Mouse (Mus musculus) stomach, embryonic 15.5 days (tissue): Measurements from ENCODE around the gene Palld. TPM values are rescaled to one million over a fixed set of nuclear protein-coding genes. Genes with fewer than 3 reads are reported as not detected.

Source experiments
- ATAC-seq: fragments of 200-750 bp; cut with Nextera tagmentation; 2 replicates; pipeline ENCODE4 v1.8.0; 2017; ENCODE audit warnings: low read depth, moderate number of reproducible peaks, moderate TSS enrichment; ENCODE audit not compliant: insufficient read depth, low FRiP score
- H3K27ac ChIP-seq: fragments of 300-500 bp; sonication (generic); 2 replicates; pipeline ENCODE4 v1.5.1; 2015; ENCODE audit warnings: mild to moderate bottlenecking, inconsistent platforms
- H3K27me3 ChIP-seq: fragments of 300-500 bp; sonication (generic); replicated peaks from 2 replicates; pipeline ENCODE4 v1.6.1; 2015; ENCODE audit warnings: inconsistent platforms
- H3K36me3 ChIP-seq: fragments of 300-500 bp; sonication (generic); 2 replicates; pipeline ENCODE4 v1.6.1; 2015; ENCODE audit warnings: inconsistent platforms
- H3K4me1 ChIP-seq: fragments of 300-500 bp; sonication (generic); 2 replicates; pipeline ENCODE4 v1.6.1; 2015; ENCODE audit warnings: inconsistent platforms
- H3K4me2 ChIP-seq: fragments of 300-500 bp; sonication (generic); 2 replicates; pipeline ENCODE4 v1.6.1; 2015; ENCODE audit warnings: mild to moderate bottlenecking, inconsistent platforms
- H3K4me3 ChIP-seq: fragments of 300-500 bp; sonication (generic); replicated peaks from 2 replicates; pipeline ENCODE4 v1.5.1; 2015; ENCODE audit warnings: inconsistent platforms
- H3K9ac ChIP-seq: fragments of 300-500 bp; sonication (generic); 2 replicates; pipeline ENCODE4 v1.6.1; 2015; ENCODE audit warnings: inconsistent platforms
- H3K9me3 ChIP-seq: fragments of 300-500 bp; sonication (generic); 2 replicates; pipeline ENCODE4 v1.6.1; 2016; ENCODE audit warnings: inconsistent platforms
- WGBS: fragments of 180-500 bp; shearing (Covaris S2); methylation state at CpG from one replicate; pipeline ENCODE4 v1.1.7; 2015; 5-methylcytosine and 5-hydroxymethylcytosine counted together
- polyA plus RNA-seq: library from polyadenylated mRNA; unstranded; fragments of >200 nt; fragmentation: Nextera tagmentation; extraction: Ambion mirVana; gene quantifications from 2 replicates; pipeline ENCODE4 v1.2.1, GENCODE M21; 2015

Gene Palld
- polyA plus RNA-seq, 1 experiment from 2014 or later, result 95.5 TPM

GRCm38 (mm10) chr8:61769340-61769879 is 133.1 kb downstream of the Palld start:
- Histone ChIP-seq H3K4me3 (no peak overlapping the region), H3K9me3 (no peaks in the 10 kb centered on the region), H3K4me2 (no peak overlapping the region), H3K27ac (no peak overlapping the region), H3K36me3 (no peaks in the 10 kb centered on the region), H3K9ac (no peak overlapping the region), H3K27me3 (no peaks in the 10 kb centered on the region), H3K4me1 (no peaks in the 10 kb centered on the region)
- 60% methylated on average over 5 of the region's 5 CpGs for WGBS
- ATAC-seq, result no peak

DNA sequence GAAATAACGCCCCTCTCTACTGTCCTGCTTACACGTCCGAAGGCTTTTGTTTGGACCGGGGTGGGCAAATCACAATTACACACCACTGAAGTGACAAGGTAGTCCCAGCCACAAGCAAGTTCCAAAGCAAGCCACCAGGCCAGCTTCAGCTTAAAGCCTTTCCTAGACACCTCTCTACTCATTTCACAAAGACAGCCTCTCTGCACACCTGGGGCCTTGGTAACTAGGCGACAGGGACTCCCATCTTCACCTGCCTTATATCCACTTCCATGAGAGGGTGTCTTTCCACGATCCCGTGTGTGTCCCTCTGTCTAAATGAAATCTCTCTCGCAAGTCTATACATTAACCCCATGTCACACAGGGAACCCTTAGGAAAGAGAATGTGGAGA is 142.3 kb downstream of the Palld start:
- H3K27ac ChIP-seq, result 0 out of 2 replicates have a peak overlapping the region, but pooled peaks have one; percentile 69
- peak overlapping the region; percentile 85 for H3K4me2 ChIP-seq
- no peak overlapping the region for H3K9ac ChIP-seq
- 16% methylated on average over 8 of the region's 8 CpGs for WGBS
- H3K4me1 ChIP-seq, result peaks cover 4% of the 10 kb centered on the region
- H3K4me3 ChIP-seq, result peak overlapping the region; percentile 62
- no peaks in the 10 kb centered on the region; the same call in 1 of the 2 replicates for H3K27me3 ChIP-seq
- ATAC-seq, result no peak
- no peaks in the 10 kb centered on the region for H3K36me3 ChIP-seq
- no peaks in the 10 kb centered on the region for H3K9me3 ChIP-seq

DNA sequence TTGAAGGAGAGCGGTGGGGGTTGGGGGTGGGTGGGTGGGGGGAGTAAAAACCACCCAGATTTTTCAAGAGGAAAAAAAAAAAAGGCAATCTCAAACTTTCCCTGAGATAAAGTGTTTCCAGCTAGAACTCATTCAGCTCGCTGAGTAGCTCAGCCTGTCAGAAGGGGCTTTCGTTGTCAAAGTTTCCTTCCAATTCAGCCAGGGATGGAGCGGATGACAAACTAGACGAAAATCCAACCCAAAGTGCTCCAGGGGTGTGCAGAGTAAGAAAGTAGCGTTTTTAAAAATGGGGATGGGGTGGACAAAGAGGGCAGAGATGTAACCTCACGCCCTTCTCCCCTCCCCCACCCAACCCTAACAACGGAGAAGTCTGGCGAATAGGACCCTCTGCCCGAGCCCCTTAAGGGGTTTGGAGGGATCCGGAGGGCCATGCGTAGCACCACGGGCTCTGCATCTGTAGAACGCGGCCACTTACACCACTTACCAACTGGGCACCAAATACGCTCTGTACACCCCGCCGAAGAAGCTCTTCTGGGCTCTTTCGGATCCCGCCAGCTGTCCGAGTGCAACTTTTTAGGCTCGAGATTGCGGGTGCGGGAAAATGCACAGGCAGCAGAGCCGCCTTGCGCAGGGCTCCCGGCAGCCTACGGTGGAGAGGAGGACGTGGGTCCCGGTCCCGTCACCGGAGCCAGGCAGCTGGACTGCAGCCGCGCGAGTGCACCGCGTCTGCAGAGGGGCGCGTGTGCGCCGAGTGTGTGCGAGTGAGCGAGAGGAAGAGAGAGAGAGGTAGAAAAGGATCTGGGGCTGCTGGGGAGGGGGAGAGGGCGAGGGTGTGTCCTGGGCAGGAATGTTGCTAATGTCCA is 142.9 kb downstream of the Palld start:
- peak overlapping the region; percentile 69 for H3K27ac ChIP-seq
- ATAC-seq, result peak; percentile 84

DNA sequence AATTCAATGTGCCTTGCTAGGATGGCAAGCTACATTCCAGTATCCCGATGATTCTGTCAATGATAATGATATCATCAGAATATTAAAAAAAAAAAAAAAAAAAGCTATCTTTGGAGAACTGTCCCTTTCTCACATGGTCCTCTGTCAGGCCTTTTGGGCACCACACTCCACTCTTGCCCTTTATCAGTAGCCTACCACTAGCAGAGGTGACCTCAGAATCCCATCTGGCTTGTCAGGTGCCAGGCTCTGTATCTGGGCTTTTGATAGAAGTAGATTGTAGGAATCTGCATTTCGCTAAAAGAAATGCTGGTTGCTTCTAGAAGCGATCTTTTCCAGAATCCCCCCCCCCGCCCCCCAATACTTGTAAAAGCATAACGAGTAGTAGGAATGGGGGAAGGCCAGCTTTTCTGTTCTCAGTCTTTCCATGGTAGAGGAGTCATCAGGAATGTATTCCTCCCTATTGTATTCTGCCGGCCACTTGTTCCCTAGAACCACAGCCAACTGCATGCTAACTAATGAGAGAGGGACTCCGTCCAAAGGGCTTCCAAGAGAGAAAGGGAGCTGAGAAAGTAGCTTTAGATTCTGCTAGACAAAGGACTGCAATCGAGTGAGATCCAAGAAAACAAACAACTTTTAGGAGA is 143.7 kb downstream of the Palld start:
- H3K36me3 ChIP-seq, result no peaks in the 10 kb centered on the region
- H3K4me2 ChIP-seq, result peak overlapping the region; percentile 85
- 30% methylated on average over 8 of the region's 8 CpGs for WGBS
- no peak overlapping the region for H3K9ac ChIP-seq
- H3K4me1 ChIP-seq, result peaks cover 4% of the 10 kb centered on the region
- H3K27me3 ChIP-seq, result no peaks in the 10 kb centered on the region; the same call in 1 of the 2 replicates
- no peak for ATAC-seq
- H3K9me3 ChIP-seq, result no peaks in the 10 kb centered on the region
- H3K27ac ChIP-seq, result peak overlapping the region; percentile 33; the same call in 1 of the 2 replicates
- peak overlapping the region; percentile 62 for H3K4me3 ChIP-seq

More for the DNA sequence above, 142.9 kb downstream of the Palld start:
- no peaks in the 10 kb centered on the region; the same call in 1 of the 2 replicates for H3K27me3 ChIP-seq
- H3K4me2 ChIP-seq, result peak overlapping the region; percentile 85
- no peaks in the 10 kb centered on the region for H3K36me3 ChIP-seq
- H3K4me1 ChIP-seq, result peaks cover 4% of the 10 kb centered on the region
- under 1% methylated on average over 43 of the region's 44 CpGs for WGBS
- peak overlapping the region; percentile 35 for H3K9ac ChIP-seq
- no peaks in the 10 kb centered on the region for H3K9me3 ChIP-seq
- H3K4me3 ChIP-seq, result peak overlapping the region; percentile 62

GRCm38 (mm10) chr8:61756971-61757965 is 145.2 kb downstream of the Palld start:
- H3K36me3 ChIP-seq, result no peaks in the 10 kb centered on the region
- H3K4me2 ChIP-seq, result peak overlapping the region; percentile 85
- 26% methylated on average over 18 of the region's 18 CpGs for WGBS
- no peak; the same call in 1 of the 2 replicates for ATAC-seq
- no peaks in the 10 kb centered on the region; the same call in 1 of the 2 replicates for H3K27me3 ChIP-seq
- peak overlapping the region; percentile 14; the same call in 1 of the 2 replicates for H3K27ac ChIP-seq
- no peak overlapping the region; the same call in 1 of the 2 replicates for H3K4me3 ChIP-seq
- H3K4me1 ChIP-seq, result peaks cover 4% of the 10 kb centered on the region
- H3K9me3 ChIP-seq, result no peaks in the 10 kb centered on the region
- H3K9ac ChIP-seq, result no peak overlapping the region

GRCm38 (mm10) chr8:61755186-61755585 is 147.3 kb downstream of the Palld start:
- H3K27me3 ChIP-seq, result no peaks in the 10 kb centered on the region
- H3K4me2 ChIP-seq, result no peak overlapping the region
- ATAC-seq, result no peak; the same call in 1 of the 2 replicates
- no peak overlapping the region for H3K27ac ChIP-seq
- peaks cover 3% of the 10 kb centered on the region for H3K4me1 ChIP-seq
- no peak overlapping the region for H3K9ac ChIP-seq
- WGBS, result 44% methylated on average over 2 of the region's 2 CpGs
- no peaks in the 10 kb centered on the region for H3K36me3 ChIP-seq
- no peaks in the 10 kb centered on the region for H3K9me3 ChIP-seq
- no peak overlapping the region for H3K4me3 ChIP-seq

DNA sequence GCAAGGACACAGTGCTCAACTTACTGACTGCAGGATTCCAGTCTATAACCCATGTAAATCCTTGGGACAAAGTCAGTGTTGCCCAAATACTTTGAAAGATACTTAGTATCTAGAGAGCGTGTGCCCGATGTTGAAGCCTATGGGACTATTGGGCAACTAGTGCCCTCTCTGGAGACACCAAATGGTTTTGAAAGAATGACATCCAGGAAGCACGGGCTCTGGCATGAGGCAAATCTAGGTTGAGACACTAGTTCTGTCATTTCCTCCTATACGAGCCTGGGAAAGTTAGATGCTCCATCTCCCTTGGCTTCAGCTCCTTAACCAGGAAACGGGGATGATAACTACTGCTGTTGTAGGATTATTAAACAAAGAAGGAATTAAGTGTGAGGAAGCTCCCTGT is 155.4 kb downstream of the Palld start:
- H3K9me3 ChIP-seq, result no peaks in the 10 kb centered on the region
- H3K27ac ChIP-seq, result no peak overlapping the region
- H3K27me3 ChIP-seq, result no peaks in the 10 kb centered on the region
- 84% methylated on average over 5 of the region's 5 CpGs for WGBS
- no peak for ATAC-seq
- peaks cover 7% of the 10 kb centered on the region for H3K4me1 ChIP-seq
- H3K4me2 ChIP-seq, result no peak overlapping the region
- no peak overlapping the region for H3K9ac ChIP-seq
- no peaks in the 10 kb centered on the region for H3K36me3 ChIP-seq
- no peak overlapping the region for H3K4me3 ChIP-seq

GRCm38 (mm10) chr8:61745181-61745980 is 157.1 kb downstream of the Palld start:
- WGBS, result 42% methylated on average over 10 of the region's 10 CpGs
- Histone ChIP-seq H3K4me2 (no peak overlapping the region), H3K9ac (no peak overlapping the region), H3K27me3 (no peaks in the 10 kb centered on the region), H3K4me3 (no peak overlapping the region), H3K4me1 (peaks cover 7% of the 10 kb centered on the region), H3K9me3 (no peaks in the 10 kb centered on the region), H3K36me3 (no peaks in the 10 kb centered on the region), H3K27ac (peak overlapping the region; percentile 1; the same call in 1 of the 2 replicates)
- ATAC-seq, result peak; percentile 43

DNA sequence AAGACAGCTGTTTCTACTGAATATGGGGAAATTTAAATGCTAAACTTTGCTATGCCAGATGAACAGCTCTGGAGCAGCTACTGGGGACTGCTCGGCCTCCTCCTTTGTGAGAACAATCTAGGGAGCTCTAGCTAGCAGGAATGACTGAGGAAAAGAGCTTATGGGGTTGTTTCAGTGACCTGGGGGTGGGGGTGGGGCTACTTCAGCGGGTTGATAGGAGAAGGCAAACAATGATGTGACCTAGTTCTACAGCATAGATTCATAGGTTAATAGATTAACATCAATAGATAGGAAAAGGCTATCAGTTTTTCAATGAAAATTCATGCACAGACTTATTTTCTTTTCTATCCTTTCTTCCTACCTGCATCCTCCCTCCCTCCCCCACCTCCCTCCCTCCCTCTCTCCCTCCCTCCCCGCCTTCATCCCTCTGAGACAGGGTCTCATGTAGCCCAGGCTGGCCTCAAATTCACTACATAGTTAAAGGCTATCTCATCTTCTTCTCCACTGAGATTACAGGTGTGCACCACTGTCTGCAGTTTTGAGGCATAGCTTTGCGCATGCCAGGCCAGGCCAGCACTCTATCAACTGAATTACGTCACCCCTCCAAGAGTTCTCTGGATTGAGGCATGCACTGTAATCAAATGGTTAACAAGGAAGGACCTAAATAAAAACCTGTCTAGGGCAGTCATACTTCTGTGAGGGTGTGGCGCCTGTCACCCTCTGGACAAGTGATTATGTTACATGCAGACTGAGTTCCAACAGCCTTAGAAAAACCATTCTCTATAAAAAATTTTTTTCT is 158.5 kb downstream of the Palld start:
- Histone ChIP-seq H3K36me3 (no peaks in the 10 kb centered on the region), H3K9ac (no peak overlapping the region), H3K27me3 (no peaks in the 10 kb centered on the region), H3K4me3 (no peak overlapping the region), H3K27ac (no peak overlapping the region), H3K4me2 (no peak overlapping the region), H3K9me3 (no peaks in the 10 kb centered on the region), H3K4me1 (peaks cover 7% of the 10 kb centered on the region)
- 61% methylated on average over 6 of the region's 6 CpGs for WGBS
- peak; percentile 88 for ATAC-seq

DNA sequence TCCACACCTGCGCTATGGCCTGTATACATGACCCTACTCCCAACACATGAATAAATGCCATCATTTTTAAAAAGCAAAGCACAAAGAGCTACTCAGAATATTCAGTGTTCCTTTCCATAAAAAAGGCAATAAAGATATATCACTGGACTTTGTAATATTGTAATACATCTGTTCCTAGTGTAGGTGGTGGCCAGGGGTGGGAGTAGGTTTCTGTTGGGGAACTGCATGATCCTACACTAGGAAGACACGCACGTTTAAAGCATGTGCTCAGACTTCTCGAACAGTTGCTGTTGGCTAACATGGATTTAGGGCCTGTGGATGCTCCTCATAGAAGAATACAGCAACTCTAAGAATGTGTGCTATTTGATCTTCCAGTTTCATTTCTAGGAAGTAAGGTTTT is 165.0 kb downstream of the Palld start:
- H3K4me3 ChIP-seq, result no peak overlapping the region
- no peaks in the 10 kb centered on the region for H3K27me3 ChIP-seq
- H3K27ac ChIP-seq, result no peak overlapping the region
- H3K4me2 ChIP-seq, result no peak overlapping the region
- no peaks in the 10 kb centered on the region for H3K36me3 ChIP-seq
- no peak for ATAC-seq
- H3K9ac ChIP-seq, result no peak overlapping the region
- 81% methylated on average over 4 of the region's 4 CpGs for WGBS
- H3K4me1 ChIP-seq, result no peaks in the 10 kb centered on the region
- no peaks in the 10 kb centered on the region for H3K9me3 ChIP-seq
